In genomic region chr6:52840589-52841044, GRCm38 (mm10) we compare ENCODE assay signal across 12 mouse cellular contexts.
DNase-seq lines count a peak whose midpoint lies in the region; ATAC-seq and TF ChIP-seq lines count a peak whose summit lies in the region.
"Had no signal": no experiment of that assay in that cellular context is flagged by ENCODE, and none has a peak within 500 bp of the region (broad histone marks: within the 10 kb centered on the region; RNA-seq: fewer than 3 reads in every experiment).

No protein-coding gene starts in this region.

- H3K27me3 ChIP-seq in lung, embryonic 14.5 days (ENCODE audit: insufficient read depth, low read length) = no peaks in the 10 kb centered on the region
- no peaks in the 10 kb centered on the region for H3K27me3 ChIP-seq in hindbrain, embryonic 13.5 days
- no peaks in the 10 kb centered on the region for H3K27me3 ChIP-seq in neural tube, embryonic 14.5 days (ENCODE audit: control insufficient read depth, insufficient read depth, low read length)

- no peak overlapping the region for H3K27ac ChIP-seq in lung, embryonic 14.5 days (ENCODE audit: low read depth)
- peak overlapping the region; percentile 46 for H3K27ac ChIP-seq in gastrocnemius, adult 2 months
- H3K27ac ChIP-seq in hindbrain, embryonic 13.5 days = no peak overlapping the region
- H3K27ac ChIP-seq in neural tube, embryonic 14.5 days (ENCODE audit: low read depth, low read length) = no peak overlapping the region

- H3K4me1 ChIP-seq in lung, embryonic 14.5 days (ENCODE audit: insufficient read depth) = no peaks in the 10 kb centered on the region
- H3K4me1 ChIP-seq in hindbrain, embryonic 13.5 days (replicated peaks) = peaks cover 38% of the 10 kb centered on the region
- H3K4me1 ChIP-seq in neural tube, embryonic 14.5 days (ENCODE audit: control insufficient read depth, insufficient read depth, low read length) = peaks cover 10% of the 10 kb centered on the region; the same call in 1 of the 2 replicates

- intact Hi-C loops in gastrocnemius, adult 2 months (cut with DNase I) = no loop called here

- H3K4me3 ChIP-seq in lung, embryonic 14.5 days (ENCODE audit: low read depth, low read length) = no peak overlapping the region
- H3K4me3 ChIP-seq in gastrocnemius, adult 2 months = no peak overlapping the region
- no peak overlapping the region for H3K4me3 ChIP-seq in hindbrain, embryonic 13.5 days
- no peak overlapping the region for H3K4me3 ChIP-seq in neural tube, embryonic 14.5 days (ENCODE audit: low read depth, low read length)

- H3K9ac ChIP-seq in lung, embryonic 14.5 days = no peak overlapping the region
- H3K9ac ChIP-seq in hindbrain, embryonic 13.5 days = no peak overlapping the region
- no peak overlapping the region for H3K9ac ChIP-seq in neural tube, embryonic 14.5 days (replicated peaks; ENCODE audit: low read depth, low read length)

- 24% methylated on average over 9 of the region's 9 CpGs for WGBS in lung, embryonic 14.5 days
- 20% methylated on average over 9 of the region's 9 CpGs for WGBS in hindbrain, embryonic 13.5 days
- WGBS in neural tube, embryonic 14.5 days = 21% methylated on average over 9 of the region's 9 CpGs

- DNase-seq in lung, embryonic 14.5 days = peak; percentile 68
- no peak for DNase-seq in lung, postnatal 14 days
- DNase-seq in gastrocnemius, adult 2 months = peak; percentile 44
- no peak for DNase-seq in adrenal gland, postnatal 14 days
- DNase-seq: adrenal gland, postnatal 36 days; cerebellum, postnatal 36 days; kidney, postnatal 10 days had no signal

- H3K4me2 ChIP-seq in lung, embryonic 14.5 days = no peak overlapping the region
- H3K4me2 ChIP-seq in hindbrain, embryonic 13.5 days = no peak overlapping the region
- no peak overlapping the region for H3K4me2 ChIP-seq in neural tube, embryonic 14.5 days (ENCODE audit: low read depth, low read length)
- H3K4me2 ChIP-seq: liver, embryonic 11.5 days had no signal

- H3K36me3 ChIP-seq in lung, embryonic 14.5 days (ENCODE audit: insufficient read depth) = no peaks in the 10 kb centered on the region
- H3K36me3 ChIP-seq in hindbrain, embryonic 13.5 days = no peaks in the 10 kb centered on the region
- H3K36me3 ChIP-seq in neural tube, embryonic 14.5 days (ENCODE audit: control insufficient read depth, insufficient read depth, low read length) = no peaks in the 10 kb centered on the region

- H3K9me3 ChIP-seq in lung, embryonic 14.5 days (ENCODE audit: low read depth, low read length) = no peaks in the 10 kb centered on the region
- no peaks in the 10 kb centered on the region for H3K9me3 ChIP-seq in hindbrain, embryonic 13.5 days
- no peaks in the 10 kb centered on the region for H3K9me3 ChIP-seq in neural tube, embryonic 14.5 days (ENCODE audit: control insufficient read depth, low read length)

- ATAC-seq in lung, embryonic 14.5 days (ENCODE audit: insufficient read depth) = no peak
- ATAC-seq in hindbrain, embryonic 13.5 days (ENCODE audit: low FRiP score) = 0 out of 2 replicates have a peak, but pooled peaks have one; percentile 11
- peak; percentile 44; the same call in 1 of the 2 replicates for ATAC-seq in neural tube, embryonic 14.5 days (ENCODE audit: low read depth)
- ATAC-seq in megakaryocyte progenitor cell, adult 5-6 weeks (replicated peaks; ENCODE audit: poor library complexity) = no peak
- no peak for ATAC-seq in monocyte, adult 5-6 weeks (replicated peaks; ENCODE audit: insufficient number of reproducible peaks, low FRiP score, low TSS enrichment, poor library complexity, severe bottlenecking)

- no peak for TF ChIP-seq CTCF in lung, embryonic 14.5 days (IDR thresholded peaks at IDR 0.05; ENCODE audit: low read depth)
- no peak for TF ChIP-seq CTCF in gastrocnemius, adult 2 months (IDR thresholded peaks at IDR 0.05)

Comparison
In these comparisons a context has a peak if more than half of its experiments do, and no peak if none do; other contexts are left out.
1. DNase-seq: peak in lung, embryonic 14.5 days (single experiment) and gastrocnemius, adult 2 months (single experiment); none in lung, postnatal 14 days (single experiment) and adrenal gland, postnatal 14 days (single experiment).
2. ATAC-seq: peak in hindbrain, embryonic 13.5 days (single experiment) and neural tube, embryonic 14.5 days (single experiment); none in lung, embryonic 14.5 days (single experiment), megakaryocyte progenitor cell, adult 5-6 weeks (single experiment) and monocyte, adult 5-6 weeks (single experiment).